Mouse (Mus musculus) retina, postnatal 1 day (tissue): ENCODE results near the gene Igfbp2.

ENCODE experiments used
- DNase-seq: peaks from one replicate; pipeline ENCODE4 v3.0.0-alpha.2; 2012

The Igfbp2 gene

GRCm38 (mm10) chr1:72823751-72824706 lies at the start of gene Igfbp2:
Gene Igfbp2 (plus strand): TSS chr1:72824503.
- DNase-seq: peak; percentile 80

GRCm38 (mm10) chr1:72778789-72779188 lies 45.5 kb upstream of the Igfbp2 start:
- DNase-seq: no peak

GRCm38 (mm10) chr1:72780720-72781119 lies 43.6 kb upstream of the Igfbp2 start:
- no peak for DNase-seq

- DNase-seq: no peak
Measured at GRCm38 (mm10) chr1:72783341-72783740, 41.0 kb upstream of the Igfbp2 start.

GRCm38 (mm10) chr1:72784018-72784417 lies 40.3 kb upstream of the Igfbp2 start:
- DNase-seq: no peak

- no peak for DNase-seq
Measured at GRCm38 (mm10) chr1:72790670-72791069, 33.6 kb upstream of the Igfbp2 start.

- no peak for DNase-seq
Measured at GRCm38 (mm10) chr1:72791743-72792142, 32.6 kb upstream of the Igfbp2 start.

- DNase-seq: no peak
Measured at GRCm38 (mm10) chr1:72792262-72792661, 32.0 kb upstream of the Igfbp2 start.

GRCm38 (mm10) chr1:72793230-72793629 lies 31.1 kb upstream of the Igfbp2 start:
- DNase-seq: no peak

GRCm38 (mm10) chr1:72796128-72796527 lies 28.2 kb upstream of the Igfbp2 start:
- DNase-seq: no peak

- no peak for DNase-seq
Measured at GRCm38 (mm10) chr1:72797102-72797665, 27.1 kb upstream of the Igfbp2 start.

GRCm38 (mm10) chr1:72798441-72798840 lies 25.9 kb upstream of the Igfbp2 start:
- DNase-seq: no peak

- no peak for DNase-seq
Measured at GRCm38 (mm10) chr1:72804031-72804430, 20.3 kb upstream of the Igfbp2 start.

GRCm38 (mm10) chr1:72805037-72805436 lies 19.3 kb upstream of the Igfbp2 start:
- DNase-seq: no peak

GRCm38 (mm10) chr1:72805476-72806043 lies 18.7 kb upstream of the Igfbp2 start:
- no peak for DNase-seq

GRCm38 (mm10) chr1:72806044-72806584 lies 18.2 kb upstream of the Igfbp2 start:
- DNase-seq: peak; percentile 67

- no peak for DNase-seq
Measured at GRCm38 (mm10) chr1:72809304-72809703, 15.0 kb upstream of the Igfbp2 start.

- DNase-seq: no peak
Measured at GRCm38 (mm10) chr1:72809951-72810675, 14.2 kb upstream of the Igfbp2 start.

GRCm38 (mm10) chr1:72811061-72811460 lies 13.2 kb upstream of the Igfbp2 start:
- no peak for DNase-seq

GRCm38 (mm10) chr1:72813089-72813638 lies 11.1 kb upstream of the Igfbp2 start:
- no peak for DNase-seq

GRCm38 (mm10) chr1:72813639-72814403 lies 10.5 kb upstream of the Igfbp2 start:
- DNase-seq: peak; percentile 64

GRCm38 (mm10) chr1:72815184-72815583 lies 9.1 kb upstream of the Igfbp2 start:
- peak; percentile 49 for DNase-seq
